Mouse (Mus musculus) hindbrain, embryonic 12.5 days (tissue): ENCODE results near the gene Med15. TPM values are rescaled to one million over a fixed set of nuclear protein-coding genes. Genes with fewer than 3 reads are reported as not detected.
"Not testable (repeated sequence)": the region's sequence is repeated elsewhere in the genome, so short reads cannot be mapped to it uniquely, and the experiment has no call there.

Source experiments
- ATAC-seq: fragments of 200-750 bp; cut with Nextera tagmentation; 2 replicates; pipeline ENCODE4 v1.8.0; 2017; ENCODE audit warnings: moderate TSS enrichment; ENCODE audit not compliant: low FRiP score
- H3K27ac ChIP-seq: fragments of 300-500 bp; sonication (generic); 2 replicates; pipeline ENCODE4 v1.5.1; 2016; ENCODE audit warnings: mild to moderate bottlenecking
- H3K27me3 ChIP-seq: fragments of 300-500 bp; sonication (generic); 2 replicates; pipeline ENCODE4 v1.6.1; 2016; ENCODE audit warnings: mild to moderate bottlenecking
- H3K36me3 ChIP-seq: fragments of 300-500 bp; sonication (generic); 2 replicates; pipeline ENCODE4 v1.6.1; 2016; ENCODE audit warnings: mild to moderate bottlenecking
- H3K4me1 ChIP-seq: fragments of 300-500 bp; sonication (generic); 2 replicates; pipeline ENCODE4 v1.6.1; 2016
- H3K4me2 ChIP-seq: fragments of 300-500 bp; sonication (generic); replicated peaks from 2 replicates; pipeline ENCODE4 v1.6.1; 2016; ENCODE audit warnings: mild to moderate bottlenecking
- H3K4me3 ChIP-seq: fragments of 300-500 bp; sonication (generic); 2 replicates; pipeline ENCODE4 v1.5.1; 2016; ENCODE audit warnings: mild to moderate bottlenecking
- H3K9ac ChIP-seq: fragments of 300-500 bp; sonication (generic); 2 replicates; pipeline ENCODE4 v1.6.1; 2016; ENCODE audit warnings: mild to moderate bottlenecking, moderate library complexity
- H3K9me3 ChIP-seq: fragments of 300-500 bp; sonication (generic); replicated peaks from 2 replicates; pipeline ENCODE4 v1.6.1; 2016; ENCODE audit warnings: mild to moderate bottlenecking
- WGBS: fragments of 180-500 bp; shearing (Covaris S2); methylation state at CpG from one replicate; pipeline ENCODE4 v1.1.7; 2016; 5-methylcytosine and 5-hydroxymethylcytosine counted together
- polyA plus RNA-seq: library from polyadenylated mRNA; unstranded; fragments of >200 nt; fragmentation: Nextera tagmentation; extraction: Ambion mirVana; gene quantifications from 2 replicates; pipeline ENCODE4 v1.2.1, GENCODE M21; 2016

Gene Med15
- polyA plus RNA-seq, 1 experiment from 2014 or later: 45.2 TPM

DNA sequence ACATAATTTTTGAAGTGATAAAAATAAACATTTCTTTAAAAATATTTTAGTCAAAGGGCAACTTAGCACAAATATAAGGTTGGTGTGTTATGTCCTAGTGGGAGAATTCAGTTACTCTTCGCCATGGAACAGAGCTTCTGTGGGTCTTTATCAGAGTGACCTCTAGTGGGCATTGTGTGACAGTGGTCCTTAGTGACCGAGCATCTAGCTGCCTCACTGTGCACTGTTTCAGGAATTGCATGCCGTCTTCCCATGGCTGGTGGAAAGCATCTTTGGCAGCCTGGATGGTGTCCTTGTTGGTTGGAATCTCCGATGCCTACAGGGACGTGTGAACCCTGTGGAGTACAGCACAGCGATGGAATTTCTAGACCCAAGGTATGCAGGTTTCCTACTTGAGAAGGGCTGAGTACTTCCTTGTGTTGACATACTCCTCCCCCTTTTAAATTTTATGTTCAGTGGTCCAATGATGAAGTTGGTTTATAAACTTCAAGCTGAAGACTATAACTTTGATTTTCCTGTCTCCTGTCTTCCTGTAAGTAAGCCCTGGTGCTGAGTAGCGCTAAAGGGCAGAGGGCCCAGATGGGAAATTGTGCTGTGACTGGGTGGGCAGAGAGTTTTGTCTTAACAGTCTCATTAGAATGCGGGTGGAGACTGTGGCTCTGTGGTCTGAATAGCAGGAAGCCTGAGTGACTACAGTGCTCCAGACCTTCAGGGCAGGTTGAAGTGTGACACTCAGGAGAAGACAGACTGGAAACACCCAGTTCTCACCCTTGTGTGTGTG lies 107.0 kb downstream of the Med15 start:
- Histone ChIP-seq H3K4me2 (no peak overlapping the region), H3K27ac (no peak overlapping the region), H3K27me3 (no peaks in the 10 kb centered on the region), H3K4me3 (no peak overlapping the region), H3K36me3 (peaks cover 63% of the 10 kb centered on the region), H3K9ac (no peak overlapping the region), H3K4me1 (no peaks in the 10 kb centered on the region), H3K9me3 (no peaks in the 10 kb centered on the region)
- 73% methylated on average over 8 of the region's 8 CpGs for WGBS
- no peak for ATAC-seq

DNA sequence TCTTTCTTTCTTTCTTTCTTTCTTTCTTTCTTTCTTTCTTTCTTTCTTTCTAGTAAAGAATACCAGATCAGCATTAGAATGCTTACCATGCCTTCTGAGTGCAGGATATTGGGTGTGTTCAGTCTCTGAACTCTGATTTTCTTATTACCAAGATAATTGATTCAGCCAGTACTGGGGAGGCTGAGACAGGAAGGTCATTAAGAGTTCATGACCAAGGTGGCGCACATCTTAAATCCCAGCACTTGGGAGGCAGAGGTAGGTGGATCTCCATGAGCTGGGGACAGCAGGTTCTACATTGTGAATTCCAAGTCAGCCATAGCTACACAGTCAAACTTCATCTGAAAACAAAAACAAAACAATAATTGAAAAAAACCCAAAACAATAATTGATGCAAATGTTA lies 110.8 kb downstream of the Med15 start:
- Histone ChIP-seq H3K9ac (no peak overlapping the region), H3K27me3 (no peaks in the 10 kb centered on the region; the same call in 1 of the 2 replicates), H3K4me1 (peaks cover 9% of the 10 kb centered on the region), H3K27ac (no peak overlapping the region), H3K4me3 (no peak overlapping the region), H3K9me3 (no peaks in the 10 kb centered on the region), H3K36me3 (peaks cover 29% of the 10 kb centered on the region), H3K4me2 (no peak overlapping the region)
- no peak for ATAC-seq
- WGBS: 90% methylated on average over 1 of the region's 1 CpGs

DNA sequence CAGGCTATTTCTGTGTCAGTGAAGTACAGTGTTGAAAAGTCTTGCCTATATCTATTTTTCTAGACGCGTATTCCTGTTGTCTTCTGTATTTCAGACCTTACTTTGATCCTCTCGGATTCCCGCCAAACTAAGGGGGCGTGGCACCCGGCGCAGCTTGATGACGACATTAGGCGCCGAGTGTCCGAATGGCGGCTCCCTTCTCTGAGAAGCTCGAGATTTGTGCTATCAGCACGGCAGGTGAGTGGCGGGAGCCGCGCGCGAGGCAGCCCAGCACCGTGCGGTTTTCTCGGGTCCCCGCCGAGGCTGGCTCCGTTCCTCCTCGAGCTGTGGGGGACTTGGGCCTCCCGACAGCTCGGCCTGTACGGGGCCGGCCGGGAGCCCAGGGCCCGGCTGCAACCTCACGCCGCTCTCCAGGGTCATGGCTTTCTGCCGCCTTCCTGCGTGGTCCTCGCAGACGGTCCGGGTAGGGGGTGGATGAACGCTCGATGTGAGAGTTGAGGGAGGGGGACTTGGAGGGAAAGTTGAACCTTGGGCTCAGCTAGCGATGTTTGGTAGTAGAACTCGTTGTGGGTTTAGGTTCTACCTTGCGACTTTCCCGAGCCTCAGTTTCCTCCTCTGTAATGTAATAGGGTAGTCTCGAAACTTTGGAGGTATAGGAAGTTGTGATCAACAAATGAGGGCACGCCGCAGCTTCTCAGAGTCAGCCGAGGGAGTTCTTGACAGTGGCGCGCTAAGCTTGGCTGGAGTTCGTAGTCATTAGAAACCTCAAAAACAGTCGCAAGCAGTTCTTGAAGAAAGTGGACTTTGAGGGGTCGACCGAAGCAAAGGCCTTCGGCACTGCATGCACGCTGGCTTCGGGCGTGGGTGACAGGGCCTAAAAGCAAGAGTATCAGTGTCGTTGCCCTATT lies 113.2 kb downstream of the Med15 start, which contains the start of gene Smpd4:
TSS of gene Smpd4 (plus strand) at position 157 of the 908 bp plus-strand sequence.
- Histone ChIP-seq H3K4me1 (peaks cover 9% of the 10 kb centered on the region), H3K4me3 (peak within 1 kb of the TSS; percentile 88), H3K27me3 (no peaks in the 10 kb centered on the region; the same call in 1 of the 2 replicates), H3K4me2 (peak within 1 kb of the TSS; percentile 89), H3K9ac (peak within 1 kb of the TSS; percentile 91), H3K9me3 (no peaks in the 10 kb centered on the region), H3K27ac (peak within 1 kb of the TSS; percentile 13; the same call in 1 of the 2 replicates), H3K36me3 (peaks cover 14% of the 10 kb centered on the region)
- 3% methylated on average over 60 of the region's 60 CpGs for WGBS
- peak; percentile 78 for ATAC-seq

DNA sequence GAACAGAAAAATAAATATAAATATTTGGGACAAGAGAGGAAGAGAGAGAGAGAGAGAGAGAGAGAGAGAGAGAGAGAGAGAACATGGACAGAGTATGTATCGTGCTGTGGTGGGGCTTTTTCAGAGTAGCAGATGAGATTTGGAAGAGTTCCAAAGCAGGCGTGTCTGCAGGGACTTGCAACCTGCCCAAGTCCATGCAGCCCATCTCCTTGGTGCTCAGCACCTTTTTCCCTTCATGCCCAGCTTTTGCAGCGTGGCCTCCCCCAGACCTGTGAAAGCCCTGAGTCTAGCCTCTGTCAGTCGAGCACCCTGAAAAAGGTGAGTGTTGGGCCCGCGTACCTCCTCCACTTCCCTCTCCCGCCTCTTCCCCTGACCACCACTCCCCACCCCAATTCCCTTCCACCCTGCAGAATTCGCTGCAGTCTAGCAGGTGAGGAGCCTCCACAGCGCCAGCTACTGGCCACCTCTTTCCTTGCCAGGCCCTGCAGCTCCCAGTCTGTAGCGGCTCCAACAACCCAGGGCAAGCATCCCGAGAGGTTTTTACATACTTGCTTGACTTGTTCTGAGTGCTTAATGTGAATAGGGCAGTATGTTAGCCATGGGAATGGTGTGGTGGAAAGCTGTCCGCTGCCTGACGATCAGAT lies 114.6 kb downstream of the Med15 start:
- Histone ChIP-seq H3K4me2 (no peak overlapping the region), H3K27ac (no peak overlapping the region), H3K9ac (no peak overlapping the region), H3K4me1 (peaks cover 9% of the 10 kb centered on the region), H3K36me3 (peaks cover 4% of the 10 kb centered on the region; the same call in 1 of the 2 replicates), H3K4me3 (no peak overlapping the region), H3K27me3 (no peaks in the 10 kb centered on the region; the same call in 1 of the 2 replicates), H3K9me3 (no peaks in the 10 kb centered on the region)
- WGBS: 14% methylated on average over 13 of the region's 13 CpGs
- ATAC-seq: no peak; the same call in 1 of the 2 replicates

DNA sequence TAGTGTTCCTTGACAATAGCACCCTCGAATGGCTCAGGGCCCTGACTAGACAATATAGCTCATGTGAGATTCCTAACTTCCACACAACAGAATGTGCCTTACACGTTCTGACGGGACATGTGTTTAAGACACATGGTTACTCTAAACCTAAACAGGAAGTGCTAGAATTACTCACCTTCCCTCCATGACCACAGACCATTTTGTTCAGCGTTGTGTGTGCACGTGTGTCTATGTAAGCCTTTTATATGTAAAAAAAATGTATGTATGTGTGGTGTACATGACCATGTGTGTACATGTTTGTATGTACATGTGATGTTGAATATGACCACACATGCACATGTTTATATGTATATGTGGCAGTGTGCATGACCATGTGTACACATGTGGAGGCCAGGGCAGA lies 116.5 kb downstream of the Med15 start:
- no peaks in the 10 kb centered on the region for H3K36me3 ChIP-seq
- 87% methylated on average over 5 of the region's 5 CpGs for WGBS
- no peak overlapping the region for H3K27ac ChIP-seq
- no peaks in the 10 kb centered on the region for H3K9me3 ChIP-seq
- H3K4me2 ChIP-seq: no peak overlapping the region
- no peaks in the 10 kb centered on the region; the same call in 1 of the 2 replicates for H3K27me3 ChIP-seq
- no peak overlapping the region for H3K4me3 ChIP-seq
- H3K9ac ChIP-seq: no peak overlapping the region
- peaks cover 9% of the 10 kb centered on the region for H3K4me1 ChIP-seq
- ATAC-seq: no peak

DNA sequence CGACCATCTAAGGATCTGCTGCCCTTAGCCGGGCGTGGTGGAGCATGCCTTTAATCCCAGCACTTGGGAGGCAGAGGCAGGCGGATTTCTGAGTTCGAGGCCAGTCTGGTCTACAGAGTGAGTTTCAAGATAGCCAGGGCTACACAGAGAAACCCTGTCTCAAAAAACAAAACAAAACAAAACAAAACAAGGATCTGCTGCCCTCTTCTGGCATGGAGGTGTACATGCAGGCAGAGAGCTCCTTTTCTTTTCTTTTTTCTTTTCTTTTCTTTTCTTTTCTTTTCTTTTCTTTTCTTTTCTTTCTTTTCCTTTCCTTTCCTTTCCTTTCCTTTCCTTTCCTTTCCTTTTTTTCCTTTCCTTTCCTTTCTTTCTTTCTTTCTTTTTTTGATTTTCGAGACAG lies 118.0 kb downstream of the Med15 start:
- whole genome bisulfite sequencing: 92% methylated on average over 6 of the region's 6 CpGs
- not testable (repeated sequence) for ATAC-seq, H3K9ac ChIP-seq

DNA sequence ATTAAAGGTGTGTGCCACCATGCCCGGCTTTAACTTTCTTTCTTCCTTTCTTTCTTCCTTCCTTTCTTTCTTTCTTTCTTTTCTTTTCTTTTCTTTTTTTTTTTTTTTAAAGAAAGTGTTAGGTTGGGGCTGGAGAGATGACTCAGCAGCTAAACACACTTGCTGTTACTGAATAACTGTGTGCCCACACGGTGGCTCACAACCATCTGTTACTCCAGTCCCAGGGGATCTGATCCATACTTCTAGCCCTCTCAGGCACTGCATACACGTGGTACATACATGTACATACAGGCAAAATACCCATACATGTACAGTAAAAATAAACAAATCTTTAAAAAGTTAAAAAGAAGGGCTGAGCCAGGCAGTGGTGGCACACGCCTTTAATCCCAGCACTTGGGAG lies 121.3 kb downstream of the Med15 start:
- Histone ChIP-seq H3K4me1 (no peaks in the 10 kb centered on the region), H3K4me2 (no peak overlapping the region), H3K27ac (no peak overlapping the region), H3K36me3 (no peaks in the 10 kb centered on the region), H3K9ac (no peak overlapping the region), H3K27me3 (no peaks in the 10 kb centered on the region), H3K9me3 (no peaks in the 10 kb centered on the region), H3K4me3 (no peak overlapping the region)
- ATAC-seq: no peak
- 69% methylated on average over 4 of the region's 4 CpGs for WGBS

More for the DNA sequence above, 118.0 kb downstream of the Med15 start:
- not testable (repeated sequence) for H3K36me3 ChIP-seq, H3K4me3 ChIP-seq, H3K4me1 ChIP-seq, H3K27ac ChIP-seq, H3K4me2 ChIP-seq, H3K9me3 ChIP-seq, H3K27me3 ChIP-seq

DNA sequence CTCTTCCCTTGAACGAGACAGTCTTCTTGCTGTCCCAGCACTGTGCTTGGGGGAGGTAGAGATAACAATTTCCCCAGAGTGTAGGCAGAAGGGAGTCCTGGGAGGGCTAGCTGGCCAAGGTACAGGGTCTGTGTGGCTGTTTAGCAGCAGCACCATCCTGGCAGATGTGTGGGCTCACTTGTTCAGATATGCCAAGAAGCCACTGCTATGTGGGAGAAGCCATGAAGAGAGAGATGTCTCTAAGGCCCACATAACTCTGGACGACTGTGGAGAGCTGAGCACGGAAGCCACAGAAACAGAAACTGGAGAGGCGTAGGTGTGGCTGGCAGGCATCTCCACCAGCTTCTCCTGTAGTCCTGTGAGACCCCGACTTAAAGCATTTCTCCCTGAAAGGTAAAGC lies 127.0 kb downstream of the Med15 start:
- no peak overlapping the region for H3K27ac ChIP-seq
- H3K36me3 ChIP-seq: no peaks in the 10 kb centered on the region
- WGBS: 74% methylated on average over 5 of the region's 5 CpGs
- H3K4me2 ChIP-seq: no peak overlapping the region
- H3K27me3 ChIP-seq: no peaks in the 10 kb centered on the region
- ATAC-seq: no peak
- no peak overlapping the region for H3K9ac ChIP-seq
- no peak overlapping the region for H3K4me3 ChIP-seq
- H3K4me1 ChIP-seq: no peaks in the 10 kb centered on the region
- H3K9me3 ChIP-seq: no peaks in the 10 kb centered on the region

DNA sequence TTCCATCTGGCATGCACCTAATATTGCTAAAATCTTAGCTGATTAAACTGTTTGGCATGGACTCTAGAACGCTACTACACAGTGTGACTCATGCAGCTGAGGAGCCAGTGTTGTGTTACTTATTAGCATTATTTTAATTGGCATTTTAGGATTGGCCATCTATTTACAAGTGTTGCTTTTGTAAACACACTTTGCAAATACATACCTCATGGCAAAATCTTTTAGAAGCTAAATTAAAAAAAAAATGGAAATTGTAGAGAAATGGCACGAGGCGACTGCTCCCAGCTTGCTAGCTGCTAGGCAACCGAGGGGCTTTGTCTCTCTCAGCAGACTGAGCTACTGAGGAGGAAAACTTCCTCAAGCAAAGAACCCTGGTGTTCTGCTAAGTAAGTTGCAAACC lies 127.8 kb downstream of the Med15 start:
- Histone ChIP-seq H3K27me3 (no peaks in the 10 kb centered on the region), H3K4me3 (no peak overlapping the region), H3K36me3 (no peaks in the 10 kb centered on the region), H3K4me2 (no peak overlapping the region), H3K9me3 (no peaks in the 10 kb centered on the region), H3K4me1 (no peaks in the 10 kb centered on the region), H3K9ac (no peak overlapping the region), H3K27ac (no peak overlapping the region)
- ATAC-seq: no peak
- 57% methylated on average over 4 of the region's 4 CpGs for WGBS

Other genes with a start within 250 kb of the Med15 start
- 3.0 and 4.5 TPM in 2 replicates for gene Aifm3, start 243.3 kb downstream of the Med15 start, polyA plus RNA-seq
- 113 and 121 TPM in 2 replicates for gene Lztr1, start 224.2 kb downstream of the Med15 start, polyA plus RNA-seq
- 57.7 and 66.5 TPM in 2 replicates for gene Thap7, start 201.8 kb downstream of the Med15 start, polyA plus RNA-seq
- 1.1 and 1.3 TPM in 2 replicates for gene Lrrc74b, start 171.6 kb downstream of the Med15 start, polyA plus RNA-seq
- 1.8 and 2.2 TPM in 2 replicates for gene P2rx6, start 171.0 kb downstream of the Med15 start, polyA plus RNA-seq
- gene Slc7a4, start 149.7 kb downstream of the Med15 start, polyA plus RNA-seq: 6.8 and 7.8 TPM in 2 replicates
- gene Smpd4, start 113.5 kb downstream of the Med15 start, polyA plus RNA-seq: 35.1 and 37.0 TPM in 2 replicates
- 8.1 and 9.6 TPM in 2 replicates for gene Ccdc74a, start 86.4 kb downstream of the Med15 start, polyA plus RNA-seq
- 63.9 and 64.7 TPM in 2 replicates for gene Klhl22, start 26.7 kb upstream of the Med15 start, polyA plus RNA-seq
- gene Scarf2, start 64.4 kb upstream of the Med15 start, polyA plus RNA-seq: 21.0 and 26.5 TPM in 2 replicates
- 0.93 and 1.0 TPM in 2 replicates for gene B830017H08Rik, start 100.2 kb upstream of the Med15 start, polyA plus RNA-seq
- gene Car15, start 105.5 kb upstream of the Med15 start, polyA plus RNA-seq: 3.5 and 4.1 TPM in 2 replicates
- 0.66 and 0.73 TPM in 2 replicates for gene Gm20518, start 158.8 kb upstream of the Med15 start, polyA plus RNA-seq
- gene Tssk1, start 161.3 kb upstream of the Med15 start, polyA plus RNA-seq: 0.07 and 0.10 TPM in 2 replicates
- 101 and 106 TPM in 2 replicates for gene Dgcr2, start 165.7 kb upstream of the Med15 start, polyA plus RNA-seq
- gene Tssk2, start 165.7 kb upstream of the Med15 start, polyA plus RNA-seq: 0.17 and 0.21 TPM in 2 replicates
- gene Ess2, start 178.5 kb upstream of the Med15 start, polyA plus RNA-seq: 50.0 and 51.1 TPM in 2 replicates
- 1.1 and 2.6 TPM in 2 replicates for gene Gsc2, start 182.2 kb upstream of the Med15 start, polyA plus RNA-seq
- gene Slc25a1, start 195.3 kb upstream of the Med15 start, polyA plus RNA-seq: 142 and 153 TPM in 2 replicates
- gene Vpreb2, start 247.5 kb upstream of the Med15 start, polyA plus RNA-seq: not detected in 2 replicates